Mouse (Mus musculus) right cerebral cortex, adult 2 months (tissue): Measurements from ENCODE around the gene Sdhaf1.

ENCODE experiments used
- DNase-seq, 2 experiments: peaks; one replicate each; pipeline ENCODE4 v3.0.0; 2021 to 2022; ENCODE audit warnings: low spot score in 2 of 2

Sdhaf1 gene

DNA sequence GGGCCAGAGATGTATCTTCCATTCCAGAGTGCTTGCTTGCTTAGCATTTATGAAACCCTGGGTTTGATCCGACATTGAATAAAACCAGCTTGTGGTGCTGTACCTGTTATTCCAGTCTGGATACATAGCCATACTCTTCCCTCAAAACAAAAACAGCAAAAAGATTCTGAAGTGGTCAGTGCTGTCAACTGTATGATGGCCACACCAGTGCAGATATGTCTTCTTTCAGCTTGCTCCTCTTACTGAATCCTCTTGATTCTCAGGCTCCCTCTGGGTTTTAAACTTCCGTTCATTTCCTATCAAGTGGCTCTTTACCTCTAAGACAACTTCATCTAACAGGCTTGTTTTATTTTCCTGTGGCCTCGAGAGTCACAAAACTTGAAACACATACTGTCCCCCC lies at the start of gene Sdhaf1:
Gene Sdhaf1, minus strand, starts transcription at position 101 of the 400 bp plus-strand sequence.
- no peak for DNase-seq

DNA sequence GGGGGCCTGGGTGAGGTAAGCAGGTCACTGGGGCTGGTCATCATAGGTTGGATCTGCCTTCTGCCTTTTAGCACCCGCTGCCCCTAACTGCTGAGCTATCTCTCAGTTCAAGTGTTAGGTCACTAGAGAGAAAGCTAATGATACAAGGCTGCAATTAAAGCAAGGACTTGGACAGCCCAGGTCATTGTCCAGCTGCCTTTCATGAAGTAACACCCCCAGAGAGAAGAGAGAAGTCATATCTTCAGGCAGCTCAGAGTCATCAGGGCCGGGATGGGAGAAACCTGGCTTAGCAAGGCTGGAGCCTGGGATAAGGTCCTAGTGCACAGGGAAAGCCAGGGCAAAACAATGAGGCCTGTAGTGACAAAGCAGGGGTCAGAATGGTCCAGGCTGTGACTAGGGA lies 43.8 kb upstream of the Sdhaf1 start:
- no peak for DNase-seq

DNA sequence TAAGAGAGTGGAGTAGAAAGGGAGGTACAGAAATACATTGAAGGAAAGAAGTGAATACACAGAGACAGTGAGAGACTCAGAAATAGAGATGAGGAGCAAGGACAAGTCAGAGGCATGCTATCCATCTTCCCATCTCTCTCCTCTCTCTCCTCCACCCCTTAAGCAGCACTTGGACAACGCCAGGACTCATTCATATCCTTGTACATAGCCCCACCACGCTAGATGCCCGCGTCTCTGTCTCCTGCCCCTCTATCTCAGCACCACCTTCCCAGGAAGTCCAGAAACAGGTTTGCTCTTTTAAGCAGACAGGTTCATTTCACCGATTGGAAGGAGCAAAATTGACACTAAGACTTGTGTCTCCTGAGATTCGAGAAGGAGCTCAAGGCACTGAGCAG lies 39.6 kb upstream of the Sdhaf1 start:
- DNase-seq, result no peak

DNA sequence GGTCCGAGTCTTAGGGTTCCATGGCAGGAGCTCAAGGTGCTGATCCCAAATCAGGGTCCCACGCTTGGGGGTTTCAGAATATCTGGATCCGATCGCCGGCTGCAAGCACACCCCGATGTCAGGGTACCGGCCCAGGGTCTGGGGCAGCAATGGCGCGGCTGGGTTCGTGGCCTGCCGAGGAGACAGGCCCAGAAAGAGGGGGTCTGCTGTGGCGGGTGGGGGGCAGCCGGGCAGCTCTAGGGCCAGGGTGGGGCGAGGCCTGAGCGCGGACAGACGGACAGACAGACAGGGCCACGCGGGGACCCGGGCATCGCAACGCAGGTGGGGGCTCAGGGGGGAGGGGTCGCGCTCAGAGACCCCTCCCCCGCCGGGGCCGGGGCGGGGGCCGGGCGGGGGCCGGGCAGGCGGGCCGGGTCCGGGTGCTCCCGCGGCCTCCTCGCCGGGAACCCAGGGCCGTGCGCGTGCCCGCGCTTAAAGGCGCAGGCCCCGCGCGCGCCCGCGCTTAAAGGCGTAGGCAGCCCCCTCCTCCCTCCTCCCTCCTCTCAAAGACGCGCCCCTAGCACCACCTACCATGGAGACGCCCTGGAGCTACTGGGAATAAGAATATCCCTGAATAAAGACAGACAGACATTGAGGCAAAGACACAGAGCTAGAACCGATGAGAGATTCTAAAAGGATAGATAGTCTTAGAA lies 39.1 kb upstream of the Sdhaf1 start, which contains the start of gene Lrfn3:
Gene Lrfn3, minus strand, starts transcription at position 121 of the 692 bp plus-strand sequence.
- DNase-seq, result peak; percentile 68

DNA sequence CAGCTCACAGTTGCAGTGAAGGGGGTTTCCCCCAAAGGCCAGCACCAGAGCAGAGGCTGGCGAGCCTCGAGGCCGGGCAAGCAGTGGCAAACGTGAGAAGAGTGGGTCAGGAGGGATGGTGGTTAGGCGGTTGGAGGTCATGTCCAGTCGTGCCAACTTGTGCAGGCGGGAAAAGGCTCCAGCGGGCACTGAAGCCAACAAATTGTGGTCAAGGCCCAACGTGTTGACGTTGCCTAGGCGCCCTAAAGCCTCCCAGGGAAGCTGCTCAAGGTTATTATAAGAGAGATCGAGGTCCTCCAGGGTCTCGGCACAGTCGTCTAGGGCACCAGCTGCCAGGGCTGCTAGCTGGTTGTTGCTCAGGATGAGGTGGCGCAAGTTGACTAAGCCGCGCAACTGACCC lies 36.3 kb upstream of the Sdhaf1 start:
- DNase-seq, result no peak

DNA sequence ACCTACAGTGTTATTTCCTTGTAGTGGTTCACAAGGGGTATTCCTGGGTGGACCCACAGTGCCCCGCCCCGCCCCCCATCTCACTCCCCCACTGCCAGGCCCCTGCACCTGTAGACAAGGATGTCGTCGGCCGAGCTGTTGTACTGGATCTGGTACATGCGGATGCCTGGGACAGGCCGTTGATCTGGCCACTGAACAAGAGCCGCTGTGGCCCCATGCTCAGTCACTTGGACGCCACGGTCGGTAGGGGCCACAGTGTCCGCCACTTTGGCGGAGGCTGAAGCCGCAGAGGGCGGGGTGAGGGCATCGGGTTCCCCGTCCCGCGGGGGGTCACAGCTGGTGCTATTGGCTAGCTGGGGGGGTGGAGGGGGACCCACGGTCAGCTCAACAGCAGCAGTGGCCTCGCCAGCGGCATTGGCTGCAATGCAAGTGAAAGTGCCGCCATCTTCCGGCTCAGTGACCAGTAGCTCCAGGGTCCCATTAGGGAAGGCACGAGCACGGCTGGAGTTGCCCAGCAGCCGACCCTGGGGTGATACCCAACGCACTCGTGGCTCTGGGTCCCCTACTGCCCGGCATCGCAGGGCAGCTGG lies 35.7 kb upstream of the Sdhaf1 start:
- no peak for DNase-seq

DNA sequence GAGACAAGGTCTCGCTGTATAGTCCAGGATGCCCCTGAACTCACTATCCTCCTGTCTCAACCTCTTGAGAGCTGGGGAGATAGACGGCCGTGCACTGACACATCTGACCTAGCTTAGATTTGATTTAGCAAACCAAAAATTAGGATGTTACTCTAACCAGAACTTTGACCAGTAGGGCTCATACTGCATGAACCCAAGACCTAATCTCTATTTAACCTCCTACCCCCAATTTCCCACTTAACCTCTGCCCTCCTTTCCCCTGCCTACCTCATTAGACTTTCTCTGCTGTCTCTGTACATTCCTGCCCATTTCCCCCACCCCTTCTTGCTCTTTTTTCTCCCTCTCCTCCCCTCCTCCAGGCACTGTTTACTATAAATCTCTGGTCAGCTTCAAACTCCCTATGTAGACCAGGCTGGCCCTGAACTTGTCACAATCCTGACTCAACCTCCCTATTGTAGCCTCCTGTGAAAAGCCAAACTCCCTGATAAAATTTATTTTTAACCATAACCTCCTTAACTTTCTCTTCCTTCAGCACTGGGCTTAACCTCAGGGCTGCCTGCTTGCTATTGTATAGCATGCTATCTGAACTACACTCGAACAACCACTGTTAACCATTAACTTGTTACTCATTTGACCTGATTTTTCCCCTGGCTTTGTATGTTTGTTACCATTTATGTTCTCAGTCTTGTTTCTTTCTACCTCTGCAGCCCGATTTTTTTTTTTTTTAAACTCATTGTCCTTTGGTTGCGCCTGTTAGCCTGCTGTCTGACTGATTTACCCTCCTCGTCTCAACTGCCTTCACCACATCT lies 34.9 kb upstream of the Sdhaf1 start:
- DNase-seq, result no peak

DNA sequence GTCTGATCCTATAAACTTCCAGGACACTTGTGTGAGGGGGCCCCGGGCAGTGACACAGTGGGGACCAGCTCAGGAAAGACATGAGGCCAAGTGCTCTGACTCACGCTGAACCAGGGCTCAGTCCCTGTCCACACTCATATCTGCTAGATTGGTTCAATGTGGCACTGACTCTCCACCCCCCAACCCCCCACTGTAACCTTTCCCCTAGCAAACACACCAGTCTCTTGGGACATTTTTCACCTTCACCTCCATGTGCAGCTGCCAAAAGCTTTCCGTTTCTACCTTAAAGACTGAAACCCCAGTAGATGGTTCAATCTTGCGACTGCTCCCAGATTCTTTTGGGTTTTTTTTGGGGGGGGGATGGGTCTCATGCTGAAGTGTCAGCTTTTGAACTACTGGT lies 30.4 kb upstream of the Sdhaf1 start:
- DNase-seq, result no peak

DNA sequence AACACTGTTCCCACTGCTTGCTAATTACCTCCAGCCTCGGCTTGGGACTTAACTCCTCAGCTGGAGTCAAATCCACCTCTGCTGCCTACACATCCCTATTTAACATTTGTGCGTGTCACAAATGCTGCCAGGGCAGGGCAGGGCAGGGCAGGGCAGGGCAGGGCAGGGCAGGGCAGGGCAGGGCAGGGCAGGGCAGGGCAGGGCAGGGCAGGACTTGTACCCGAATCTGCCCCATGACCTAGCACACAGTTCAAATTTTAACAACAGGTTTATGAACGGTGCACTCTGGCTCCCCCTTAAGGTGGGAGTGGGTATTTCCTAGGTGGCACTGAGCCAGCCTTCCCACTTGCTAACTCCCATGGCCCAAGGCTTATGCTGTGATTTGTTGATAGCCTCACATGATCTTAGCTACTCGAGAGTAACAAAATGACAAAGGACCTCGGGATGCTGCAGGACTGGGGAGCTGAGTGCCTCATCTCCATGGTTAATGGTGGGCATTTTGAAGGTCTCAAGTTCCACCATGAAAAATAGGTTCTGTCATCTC lies 29.7 kb upstream of the Sdhaf1 start:
- peak; percentile 76 to 78 for DNase-seq

DNA sequence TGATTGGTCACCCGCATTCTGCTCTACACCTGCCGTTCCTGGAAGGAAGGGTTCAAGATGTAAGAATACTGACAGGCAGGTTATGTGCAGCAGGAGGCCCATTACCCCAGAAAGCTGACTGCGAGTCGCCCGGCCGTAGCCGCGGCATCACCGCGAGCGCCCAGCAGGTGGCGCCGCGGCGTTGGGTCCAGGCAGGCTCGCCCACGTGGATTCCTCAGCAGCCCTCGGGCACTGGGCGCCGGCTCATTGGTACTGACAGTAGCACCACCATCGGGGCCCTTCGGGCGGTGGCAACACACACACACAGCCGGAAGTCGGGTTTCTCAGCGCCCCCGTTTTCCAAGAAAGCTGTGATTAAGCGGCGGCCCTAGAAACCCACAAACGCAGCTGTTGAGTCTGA lies 24.1 kb upstream of the Sdhaf1 start:
- DNase-seq, result peak; percentile 81 to 86

DNA sequence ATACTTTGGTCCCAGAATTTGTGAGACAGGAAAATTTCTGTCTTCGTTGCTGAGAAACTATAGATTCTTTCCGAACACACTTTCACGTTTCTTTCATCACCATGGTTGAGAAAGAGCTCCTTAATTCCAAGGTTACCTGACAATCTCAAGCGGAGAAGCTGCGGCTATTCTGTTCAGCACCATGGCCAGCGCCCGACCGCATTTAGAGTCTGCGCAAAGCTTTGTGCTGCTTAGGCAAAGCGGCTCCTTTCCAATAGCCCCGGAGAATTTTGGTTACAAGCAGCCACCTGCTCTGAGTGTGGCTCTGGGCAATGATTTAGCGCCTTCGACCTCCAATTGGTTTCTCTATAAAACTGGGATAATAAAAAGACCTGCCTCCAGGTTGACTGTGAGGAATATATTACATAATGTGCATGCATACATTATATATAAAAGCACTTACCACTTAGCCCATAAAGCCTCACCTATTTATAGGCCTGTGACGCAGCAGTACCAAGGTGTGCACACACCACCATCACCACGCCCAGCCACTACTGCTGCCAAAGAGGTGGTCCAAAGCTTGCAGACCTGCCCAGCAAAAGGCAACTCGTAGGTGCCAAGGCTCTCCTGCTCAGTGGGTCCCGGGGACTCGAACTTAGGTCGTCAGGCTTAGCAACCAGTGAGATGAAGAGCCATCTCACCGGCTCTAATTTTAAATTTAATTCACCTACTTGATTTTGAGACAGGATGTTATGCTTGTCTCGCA lies 23.1 kb upstream of the Sdhaf1 start:
- DNase-seq, result peak in 1 of 2 experiments; percentile 32

DNA sequence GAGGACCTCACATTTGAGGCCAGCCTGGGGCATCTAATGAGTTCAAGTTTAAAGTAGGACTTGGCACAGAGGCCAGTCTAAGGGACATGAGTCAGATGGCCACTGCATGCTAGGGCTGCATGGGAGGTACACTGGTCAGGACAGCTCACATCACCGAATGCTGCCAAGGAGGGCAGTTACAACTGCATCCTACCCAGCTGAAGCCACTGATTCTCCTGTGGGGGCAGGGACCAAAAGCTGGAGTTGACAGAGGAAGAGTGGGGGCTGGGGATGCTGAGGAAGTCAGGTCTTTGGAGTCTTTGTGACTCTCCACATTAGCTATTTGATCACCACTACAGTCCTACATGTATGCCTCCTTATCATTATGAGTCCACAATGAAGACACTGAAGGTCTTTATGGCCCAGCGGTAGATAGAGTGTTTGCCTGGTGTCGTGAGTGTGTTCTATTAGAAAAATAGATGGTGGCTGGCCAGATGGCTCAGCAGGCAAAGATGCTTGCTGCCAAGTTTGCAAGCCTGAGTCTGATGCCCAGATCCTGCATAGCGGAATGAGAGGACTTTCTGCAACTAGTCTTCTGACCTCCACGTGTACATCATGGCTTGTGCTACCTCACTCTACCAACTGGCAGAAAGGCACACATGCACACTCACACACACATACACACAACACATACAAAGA lies 15.9 kb upstream of the Sdhaf1 start:
- no peak for DNase-seq

DNA sequence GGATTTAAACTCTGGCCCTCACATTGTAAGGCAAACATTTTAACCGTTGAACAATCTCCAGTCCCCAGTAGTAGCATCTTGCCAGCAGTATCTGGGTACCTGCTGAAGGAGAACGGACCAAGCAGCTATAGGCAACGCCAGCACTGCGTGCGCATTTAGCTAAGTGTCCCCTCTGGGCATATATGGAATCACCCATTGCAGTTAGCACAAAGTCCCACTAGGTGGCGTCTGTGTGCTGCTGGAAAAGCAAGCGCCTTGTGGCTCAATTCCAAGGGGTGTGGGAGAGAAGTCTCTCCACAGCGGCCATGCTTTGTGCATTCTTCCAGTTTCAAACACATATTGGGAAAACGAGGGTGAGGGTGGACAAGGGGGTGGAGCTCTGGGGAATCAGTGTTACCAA lies 12.7 kb upstream of the Sdhaf1 start:
- DNase-seq, result peak; percentile 92 to 96

DNA sequence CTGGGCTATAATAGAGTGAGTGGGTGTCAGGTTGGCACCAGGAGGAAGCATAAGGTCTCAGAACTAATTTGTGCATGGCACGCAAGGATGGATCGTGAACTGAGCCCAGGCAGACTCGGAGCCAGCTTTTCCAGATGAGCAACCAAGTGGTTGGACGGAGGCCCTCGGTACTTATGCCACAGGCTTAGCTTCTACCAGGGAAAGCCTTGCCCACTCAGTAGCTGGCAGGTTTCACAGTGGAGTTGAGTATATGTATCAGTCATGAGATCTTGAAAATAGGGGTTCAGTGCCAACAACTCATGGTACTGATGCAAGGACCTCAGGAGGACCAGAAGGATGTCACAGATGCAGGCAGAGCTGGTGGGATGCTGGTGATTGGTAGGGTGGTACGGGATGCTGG lies 12.0 kb upstream of the Sdhaf1 start:
- DNase-seq, result no peak

DNA sequence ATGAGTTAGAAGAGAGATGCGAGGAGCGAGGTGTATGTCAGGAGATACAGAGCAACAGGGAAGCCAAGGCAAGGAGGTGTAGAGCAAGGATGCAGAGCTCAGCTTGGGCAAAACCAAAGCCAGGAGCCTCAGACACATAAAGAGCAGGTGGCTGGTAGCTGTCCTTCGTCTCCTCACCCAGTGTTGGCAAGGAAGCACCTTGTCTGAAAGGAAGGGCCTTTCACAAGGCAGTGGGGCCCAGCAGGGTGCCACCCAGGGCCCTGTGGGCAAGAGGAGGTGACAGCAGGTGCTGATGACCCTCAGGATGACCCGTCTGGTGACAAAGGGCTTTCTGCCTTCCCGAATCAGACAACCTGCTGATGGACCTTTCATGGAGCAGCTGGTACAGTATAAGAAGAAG lies 10.9 kb upstream of the Sdhaf1 start:
- DNase-seq, result no peak

DNA sequence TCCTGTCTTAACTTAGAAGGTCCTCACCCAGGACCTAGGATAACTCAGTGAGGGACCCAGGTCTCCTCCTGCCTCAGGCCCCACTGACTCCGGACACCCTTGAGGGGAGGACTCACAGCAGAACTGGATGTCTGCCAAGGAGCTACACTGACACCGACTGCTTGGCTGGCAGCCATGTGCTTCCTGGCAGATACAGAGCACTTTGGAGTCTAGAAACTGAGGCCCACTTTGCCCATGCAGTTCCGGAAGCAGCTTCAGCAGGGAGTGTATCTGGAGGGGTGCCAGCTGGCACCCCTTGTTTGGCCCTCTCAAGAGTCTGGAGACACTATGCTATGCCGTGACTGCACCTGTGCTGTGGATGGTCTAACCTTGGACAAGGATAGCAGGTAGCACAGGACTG lies 9.7 kb upstream of the Sdhaf1 start:
- peak; percentile 81 to 88 for DNase-seq

DNA sequence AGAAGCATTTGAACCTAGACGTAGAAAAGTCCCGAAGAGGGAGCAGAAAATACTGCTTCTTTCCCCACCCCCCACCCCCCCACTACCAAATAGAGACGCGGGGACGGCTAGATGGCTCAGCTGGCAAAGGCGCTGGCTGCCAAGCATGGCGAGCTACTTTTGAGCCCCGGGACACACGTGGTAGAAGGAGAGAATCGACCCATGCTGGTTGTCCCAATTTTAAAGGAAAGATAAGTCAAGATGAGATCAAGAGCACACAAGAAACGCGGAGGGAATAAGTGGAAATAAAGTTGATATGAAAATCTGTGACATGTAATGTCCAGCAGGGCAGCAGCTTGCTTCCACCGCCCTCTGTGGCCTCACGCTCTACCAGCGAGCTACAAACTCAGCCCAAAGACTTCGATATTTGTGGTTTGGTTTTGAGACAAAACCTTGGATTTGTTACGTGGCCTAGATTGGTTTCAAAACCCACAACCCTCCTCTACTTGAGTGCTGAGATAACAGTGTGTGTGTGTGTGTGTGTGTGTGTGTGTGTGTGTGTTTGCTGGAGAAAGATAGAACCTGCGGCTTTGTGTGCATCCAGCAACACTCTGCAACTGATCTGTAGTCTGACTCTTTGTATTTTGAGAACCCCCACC lies 9.0 kb upstream of the Sdhaf1 start:
- DNase-seq, result no peak

DNA sequence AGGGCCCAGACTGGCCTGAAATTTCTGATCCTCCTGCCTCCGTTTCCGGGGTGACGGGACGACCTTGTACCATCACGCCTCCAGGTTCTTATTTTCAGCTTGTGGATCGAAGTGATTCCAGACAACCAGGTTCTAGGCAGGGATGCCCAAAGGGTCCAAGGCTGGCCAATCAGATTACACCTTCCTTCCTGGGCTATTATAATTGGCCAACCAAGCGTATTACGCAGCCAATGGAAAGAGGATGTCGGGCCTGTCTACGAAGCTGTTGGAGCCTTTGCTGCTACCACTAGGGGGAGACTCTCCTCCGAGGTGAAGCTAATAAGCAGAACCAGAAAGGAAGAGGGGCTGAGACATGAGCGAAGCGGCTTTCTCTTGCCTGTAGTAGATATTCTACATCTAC lies 8.2 kb upstream of the Sdhaf1 start:
- DNase-seq, result peak; percentile 92 to 95

DNA sequence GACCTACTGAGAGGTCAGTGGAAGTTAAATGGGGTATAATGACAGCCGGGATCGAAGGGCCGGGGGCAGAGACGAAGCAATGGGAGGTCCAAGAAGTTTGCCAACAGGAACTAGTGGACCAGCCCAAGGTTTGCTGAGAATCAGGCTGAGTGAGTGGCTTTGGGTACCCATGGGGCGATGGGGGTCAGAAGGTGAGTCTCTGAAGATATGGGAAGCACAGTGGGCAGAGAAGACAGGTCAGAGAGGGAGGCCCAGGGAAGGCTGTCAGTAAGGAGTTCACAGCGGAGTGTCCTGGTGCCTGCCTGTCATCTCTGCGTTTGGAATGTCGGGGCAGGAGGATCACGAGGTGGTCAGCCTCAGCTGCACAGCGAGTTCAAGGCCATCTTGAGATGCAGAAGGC lies 4.7 kb upstream of the Sdhaf1 start:
- no peak for DNase-seq

DNA sequence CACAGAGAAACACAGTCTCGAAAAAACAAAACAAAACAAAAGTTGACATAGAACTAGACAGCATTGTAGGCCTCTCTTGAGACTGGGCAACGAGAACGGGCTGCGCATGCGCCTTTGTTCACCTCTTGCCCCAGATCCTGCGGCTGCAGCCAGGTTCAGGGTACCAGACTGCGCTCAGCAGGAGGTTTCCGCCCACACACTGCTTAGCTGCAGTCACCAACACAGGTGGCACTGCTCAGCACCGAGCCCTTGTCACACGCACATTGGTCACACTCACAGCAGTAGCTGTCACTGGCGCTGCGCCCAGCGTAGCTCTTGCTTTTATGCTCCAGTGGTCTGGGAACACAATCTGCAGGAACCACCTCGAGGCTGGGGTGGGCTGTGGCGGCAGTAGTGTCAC lies 3.4 kb upstream of the Sdhaf1 start:
- DNase-seq, result peak in 1 of 2 experiments; percentile 35

DNA sequence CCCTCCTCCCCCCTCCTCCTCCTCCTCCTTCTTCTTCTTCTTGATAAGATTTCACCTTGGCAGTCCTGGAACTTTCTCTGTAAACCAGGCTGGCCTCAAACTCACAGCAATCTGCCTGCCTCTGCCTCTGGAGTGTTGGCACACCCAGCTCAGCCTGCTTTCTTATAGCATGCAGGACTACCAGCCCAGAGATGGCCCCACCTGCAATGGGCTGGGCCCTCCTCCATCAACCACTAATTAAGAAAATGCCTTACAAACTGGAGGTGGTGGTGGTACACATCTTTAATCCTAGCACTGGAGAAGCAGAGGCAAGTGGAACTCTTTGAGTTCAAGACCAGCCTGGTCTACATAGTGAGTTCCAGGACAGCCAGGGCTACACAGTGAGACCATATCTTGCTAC lies 2.7 kb upstream of the Sdhaf1 start:
- DNase-seq, result no peak
